Mouse (Mus musculus): ENCODE results near the gene Pxt1.
A peak's percentile ranks its signal among the peaks of the same experiment; 100 is the strongest.

The Pxt1 gene

GRCm38 (mm10) chr17:28947011-28947939 is 3.6 kb upstream of the Pxt1 start:
- DNase-seq, result no peak

- DNase-seq, result no peak
Observed at GRCm38 (mm10) chr17:28944481-28944880, 841 bp upstream of the Pxt1 start.

GRCm38 (mm10) chr17:28942101-28942500 is 1.5 kb downstream of the Pxt1 start:
- peak; percentile 21 for DNase-seq

GRCm38 (mm10) chr17:28940776-28941555 is 2.7 kb downstream of the Pxt1 start:
- no peak for DNase-seq

- DNase-seq, result peak; percentile 67
Observed at GRCm38 (mm10) chr17:28936622-28937345, 6.9 kb downstream of the Pxt1 start.

- no peak for DNase-seq
Observed at GRCm38 (mm10) chr17:28936133-28936532, 7.5 kb downstream of the Pxt1 start.

GRCm38 (mm10) chr17:28934120-28934916 is 9.3 kb downstream of the Pxt1 start:
- DNase-seq, result no peak

GRCm38 (mm10) chr17:28932274-28932673 is 11.4 kb downstream of the Pxt1 start:
- no peak for DNase-seq

- no peak for DNase-seq
Observed at GRCm38 (mm10) chr17:28931436-28932211, 12.0 kb downstream of the Pxt1 start.

GRCm38 (mm10) chr17:28930392-28931074 is 13.1 kb downstream of the Pxt1 start:
- DNase-seq, result no peak

GRCm38 (mm10) chr17:28929369-28929768 is 14.3 kb downstream of the Pxt1 start:
- no peak for DNase-seq

- DNase-seq, result no peak
Observed at GRCm38 (mm10) chr17:28928004-28928403, 15.6 kb downstream of the Pxt1 start.

GRCm38 (mm10) chr17:28926866-28927635 is 16.6 kb downstream of the Pxt1 start:
- DNase-seq, result peak; percentile 60

GRCm38 (mm10) chr17:28926380-28926779 is 17.3 kb downstream of the Pxt1 start:
- peak; percentile 80 for DNase-seq

GRCm38 (mm10) chr17:28924957-28925595 is 18.6 kb downstream of the Pxt1 start:
- no peak for DNase-seq

GRCm38 (mm10) chr17:28922096-28922495 is 21.5 kb downstream of the Pxt1 start:
- no peak for DNase-seq

- DNase-seq, result no peak
Observed at GRCm38 (mm10) chr17:28921086-28921485, 22.6 kb downstream of the Pxt1 start.

GRCm38 (mm10) chr17:28916520-28916919 is 27.1 kb downstream of the Pxt1 start:
- no peak for DNase-seq

GRCm38 (mm10) chr17:28915060-28915628 is 28.5 kb downstream of the Pxt1 start, which contains the start of gene 4930539E08Rik:
TSS of gene 4930539E08Rik (minus strand) at chr17:28915324.
- DNase-seq, result no peak

Measured in thymus, postnatal 25 days (tissue).